Mouse (Mus musculus) gastrocnemius, postnatal 25 days (tissue): ENCODE measurements around the gene Unk. TPM values are rescaled to one million over a fixed set of nuclear protein-coding genes. Genes with fewer than 3 reads are reported as not detected.
A peak's percentile ranks its signal among the peaks of the same experiment; 100 is the strongest.

Experiments
- DNase-seq: peaks from one replicate; pipeline ENCODE4 v3.0.0; 2022
- total RNA-seq, 2 experiments: library from RNA; stranded (reverse); gene quantifications; 1 replicate in 1 of 2; 2 replicates in 1 of 2; pipeline ENCODE4 v1.2.3; 2021

The Unk gene
- total RNA-seq, 2 experiments from 2014 or later, result 6.1 to 6.6 TPM

GRCm38 (mm10) chr11:116063562-116063961, 33.4 kb downstream of the Unk start:
- no peak for DNase-seq

- DNase-seq, result no peak
Observed at GRCm38 (mm10) chr11:116064187-116064867, 34.2 kb downstream of the Unk start.

DNA sequence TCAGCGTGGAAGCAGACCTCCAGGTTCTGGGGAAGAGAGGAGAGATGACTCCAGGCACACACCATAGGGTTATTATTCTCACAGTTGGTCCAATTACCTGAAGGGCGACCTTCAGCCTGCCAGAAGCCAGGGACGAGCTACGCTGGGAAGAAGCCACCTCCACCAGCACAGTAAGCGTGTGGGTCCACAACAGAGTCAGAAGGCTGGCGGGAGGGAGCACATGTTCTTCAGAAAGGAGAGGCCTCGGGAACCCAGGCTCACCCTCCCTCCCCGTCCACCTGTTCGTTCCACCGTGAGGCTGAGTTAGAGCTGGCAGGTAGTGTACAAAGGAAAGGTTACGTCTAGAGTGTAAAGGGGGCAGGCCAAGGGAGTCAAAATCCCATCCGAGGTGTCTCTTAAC, 35.2 kb downstream of the Unk start:
- DNase-seq, result no peak

DNA sequence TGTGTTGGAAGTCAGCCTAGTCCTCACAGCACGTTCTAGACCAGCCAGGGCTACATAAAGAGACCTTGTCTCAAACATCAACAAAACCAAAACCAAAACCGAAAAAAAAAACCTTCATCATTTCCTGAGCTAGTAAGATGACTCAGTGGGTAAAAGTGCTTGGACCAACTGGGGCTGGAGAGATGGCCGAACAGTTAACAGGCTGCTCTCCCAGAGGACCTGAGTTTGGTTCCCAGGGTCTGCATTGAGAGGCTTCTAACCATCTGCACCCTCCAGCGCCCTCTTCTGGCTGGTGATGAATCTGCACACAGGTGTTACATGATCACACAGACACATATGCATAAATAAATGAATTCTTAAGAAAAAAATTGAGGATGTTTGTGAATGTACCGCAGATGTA, 41.4 kb downstream of the Unk start:
- DNase-seq, result no peak

DNA sequence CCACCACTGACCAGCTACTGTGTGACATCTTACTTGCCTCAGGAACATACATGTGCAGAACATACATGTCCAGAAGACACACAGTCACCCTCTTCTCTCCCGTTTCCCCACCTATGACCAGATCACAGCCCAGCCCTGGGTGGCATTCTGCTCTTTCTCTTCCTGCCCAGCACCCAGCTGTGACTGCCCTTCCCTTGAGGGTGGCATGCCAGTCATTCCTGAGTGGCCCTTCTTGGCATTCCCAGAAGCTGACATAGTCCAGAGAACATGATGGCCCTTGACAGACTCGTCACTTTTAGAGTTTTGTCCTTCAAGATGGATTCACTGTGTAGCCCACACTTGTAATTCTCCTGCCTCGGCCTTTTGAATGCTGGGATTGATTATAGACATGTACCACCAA, 42.5 kb downstream of the Unk start:
- no peak for DNase-seq

- no peak for DNase-seq
Observed at GRCm38 (mm10) chr11:116074436-116074991, 44.4 kb downstream of the Unk start.

DNA sequence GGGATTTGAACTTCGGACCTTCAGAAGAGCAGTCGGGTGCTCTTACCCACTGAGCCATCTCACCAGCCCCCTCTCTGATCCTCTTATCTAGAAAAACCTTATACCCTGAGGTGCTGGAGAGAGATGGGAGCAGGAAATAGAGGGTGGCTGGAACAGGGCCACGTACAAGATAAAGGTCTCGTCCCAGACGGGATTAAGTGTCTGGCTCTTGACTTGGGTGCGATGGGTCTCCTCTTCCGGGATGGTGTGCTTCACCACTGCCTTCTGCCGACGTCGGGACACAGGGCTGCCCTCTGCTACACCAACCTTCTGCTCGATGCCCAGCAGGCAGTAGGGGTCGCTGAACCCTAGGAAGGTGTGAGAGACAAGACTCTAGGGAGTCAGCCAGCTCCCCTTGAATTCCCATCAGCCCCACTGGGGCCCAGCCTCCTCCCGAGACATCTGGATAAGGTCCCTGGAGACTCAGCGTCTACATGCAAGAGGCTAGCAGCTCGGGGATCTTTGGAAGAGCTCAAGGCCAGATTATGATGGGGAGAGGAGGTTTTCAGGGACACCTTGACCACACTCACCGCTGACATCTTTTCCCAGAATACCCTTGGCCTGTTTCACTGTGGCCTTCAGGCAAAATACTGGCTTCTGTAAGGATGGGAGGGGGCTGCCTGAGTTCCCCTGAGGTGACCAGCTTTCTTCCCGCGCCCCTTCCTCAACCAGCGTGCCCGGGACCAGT, 45.6 kb downstream of the Unk start:
- DNase-seq, result no peak

- DNase-seq, result no peak
Observed at GRCm38 (mm10) chr11:116076266-116076540, 46.1 kb downstream of the Unk start.

GRCm38 (mm10) chr11:116076836-116077235, 46.7 kb downstream of the Unk start:
- no peak for DNase-seq

- DNase-seq, result no peak
Observed at GRCm38 (mm10) chr11:116077446-116078204, 47.5 kb downstream of the Unk start, which contains the start of gene Unc13d. TSS of gene Unc13d (minus strand) at chr11:116077961.

- peak; percentile 44 for DNase-seq
Observed at GRCm38 (mm10) chr11:116078221-116078620, 48.1 kb downstream of the Unk start.

GRCm38 (mm10) chr11:116078676-116079320, 48.7 kb downstream of the Unk start:
- no peak for DNase-seq

GRCm38 (mm10) chr11:116079511-116079910, 49.4 kb downstream of the Unk start:
- no peak for DNase-seq

- DNase-seq, result no peak
Observed at GRCm38 (mm10) chr11:116081081-116081480, 51.0 kb downstream of the Unk start.

DNA sequence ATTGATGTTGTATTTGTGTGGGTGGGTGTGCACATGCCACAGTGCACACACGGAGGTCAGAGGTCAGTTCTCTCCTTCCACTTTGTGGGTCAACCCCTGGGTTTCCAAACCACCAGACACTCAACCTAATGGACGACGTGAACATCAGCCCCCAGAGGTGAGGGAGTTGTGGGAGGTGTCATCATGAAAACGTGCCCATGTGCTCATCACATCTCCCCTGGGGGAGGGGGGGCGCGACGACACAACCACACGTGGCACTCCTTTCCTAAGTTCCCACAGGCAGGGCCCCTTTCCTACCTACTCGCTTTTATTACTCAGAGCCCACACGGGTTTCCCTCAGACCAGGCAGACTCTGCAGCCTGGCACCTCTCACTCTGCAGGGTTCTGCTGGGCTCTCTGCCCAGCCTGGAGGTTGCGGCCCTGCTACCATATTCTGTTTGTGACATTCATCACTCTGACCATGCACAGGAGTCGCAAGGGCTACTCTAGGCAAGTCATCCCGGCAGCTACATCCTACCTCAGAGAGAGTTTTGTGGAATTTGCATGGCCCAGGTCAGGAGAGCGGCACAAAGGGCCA, 53.1 kb downstream of the Unk start:
- DNase-seq, result no peak

DNA sequence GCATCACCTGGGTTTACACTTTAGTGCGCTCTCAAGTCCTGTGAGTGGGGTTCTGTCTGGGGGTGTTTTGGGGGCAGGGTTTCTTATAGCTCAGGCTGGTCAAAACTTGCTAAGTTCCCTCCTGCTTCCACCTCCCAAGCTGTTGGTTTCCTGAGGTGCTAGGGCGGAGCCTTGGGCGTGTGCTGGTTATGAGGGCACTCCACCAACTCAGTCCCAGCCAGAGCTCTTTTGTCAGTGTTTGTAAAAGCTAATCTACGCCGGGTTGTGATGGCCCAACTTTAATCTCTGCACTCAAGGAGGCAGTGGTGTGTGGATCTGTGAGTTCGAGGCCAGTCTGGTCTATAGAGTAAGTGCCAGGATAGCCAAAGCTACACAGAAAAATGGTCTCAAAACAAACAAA, 54.0 kb downstream of the Unk start:
- no peak for DNase-seq

- DNase-seq, result peak; percentile 98
Observed at GRCm38 (mm10) chr11:116086258-116087193, 56.4 kb downstream of the Unk start, which contains the start of gene Wbp2. TSS of gene Wbp2 (minus strand) at chr11:116086995.

- peak; percentile 88 for DNase-seq
Observed at GRCm38 (mm10) chr11:116087194-116088130, 57.3 kb downstream of the Unk start.

GRCm38 (mm10) chr11:116088188-116088587, 58.1 kb downstream of the Unk start:
- DNase-seq, result no peak
